Mouse (Mus musculus): ENCODE measurements around the gene Tpbpa. TPM values are rescaled to one million over a fixed set of nuclear protein-coding genes. Genes with fewer than 3 reads are reported as not detected.
"Not testable (repeated sequence)": the region's sequence is repeated elsewhere in the genome, so short reads cannot be mapped to it uniquely, and the experiment has no call there.

Gene Tpbpa
- total and polyA plus RNA-seq, 3 experiments = not detected

DNA sequence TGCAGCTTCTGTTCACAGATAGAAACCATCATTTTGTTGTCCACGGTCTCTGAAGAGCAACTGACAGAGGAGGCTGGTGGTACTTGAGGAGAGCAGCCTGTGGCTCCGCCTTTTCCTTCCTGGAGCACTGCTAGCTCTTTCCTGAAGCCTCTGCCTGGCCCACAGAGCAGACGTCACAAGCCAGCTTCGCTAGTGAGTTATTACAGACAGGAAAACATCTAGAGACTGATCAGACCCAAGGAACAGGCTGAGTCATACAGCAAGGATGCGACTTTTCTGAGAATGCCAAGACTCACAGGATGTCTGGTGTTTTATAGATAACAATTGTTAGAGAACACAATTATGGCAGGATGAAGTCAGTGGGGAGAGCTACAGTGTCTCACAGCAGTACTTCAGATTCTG, 5.3 kb downstream of the Tpbpa start, which contains the start of the genes Gm49391 and Ctla2a (continued):
- no peak for TF ChIP-seq MYC (IDR thresholded peaks at IDR 0.05; ENCODE audit: low read depth, low read length)

DNA sequence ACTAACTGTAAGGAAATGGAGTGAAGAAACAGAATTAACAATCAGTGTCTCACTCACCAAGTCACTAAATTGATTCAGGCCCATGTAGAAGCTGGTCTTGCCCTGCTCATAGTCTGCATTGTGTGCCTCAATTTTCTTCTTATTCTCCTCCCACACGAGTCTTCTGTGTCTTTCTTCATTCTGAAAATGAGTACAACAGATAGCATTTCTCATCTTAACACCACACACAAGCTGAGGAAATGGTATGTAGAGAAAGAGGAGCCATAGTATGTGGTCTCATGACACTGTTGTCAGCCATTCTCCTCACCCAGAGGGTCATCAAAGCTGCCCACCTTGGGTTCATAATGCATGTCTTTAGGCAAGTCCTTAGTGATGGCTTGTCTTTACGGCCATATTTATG, 6.3 kb downstream of the Tpbpa start, which contains the start of gene Gm49393:
Gm49393 (minus strand) TSS at position 101 of the 400 bp plus-strand sequence.
- not testable (repeated sequence) for H3K9me3 ChIP-seq (replicated peaks; ENCODE audit: insufficient read depth, low read length); H3K27ac ChIP-seq (ENCODE audit: control insufficient read depth, low read depth, low read length); H3K4me3 ChIP-seq (ENCODE audit: control insufficient read depth in 1 of 2, insufficient read depth in 1 of 2, low read depth in 2 of 2, low read length in 2 of 2); H3K79me2 ChIP-seq (ENCODE audit: control insufficient read depth, insufficient read depth, low read length, poor library complexity); H3K9ac ChIP-seq (ENCODE audit: control insufficient read depth, low read depth, low read length, poor library complexity, severe bottlenecking); H3K4me1 ChIP-seq (ENCODE audit: control insufficient read depth in 1 of 2, insufficient read depth in 2 of 2, low read length in 2 of 2); H3K27me3 ChIP-seq (ENCODE audit: control insufficient read depth in 1 of 2, insufficient read depth in 2 of 2, low read length in 2 of 2); DNase-seq (ENCODE audit: low read depth, low spot score); H3K36me3 ChIP-seq (ENCODE audit: control insufficient read depth in 1 of 2, insufficient read depth in 2 of 2, low read length in 2 of 2)

DNA sequence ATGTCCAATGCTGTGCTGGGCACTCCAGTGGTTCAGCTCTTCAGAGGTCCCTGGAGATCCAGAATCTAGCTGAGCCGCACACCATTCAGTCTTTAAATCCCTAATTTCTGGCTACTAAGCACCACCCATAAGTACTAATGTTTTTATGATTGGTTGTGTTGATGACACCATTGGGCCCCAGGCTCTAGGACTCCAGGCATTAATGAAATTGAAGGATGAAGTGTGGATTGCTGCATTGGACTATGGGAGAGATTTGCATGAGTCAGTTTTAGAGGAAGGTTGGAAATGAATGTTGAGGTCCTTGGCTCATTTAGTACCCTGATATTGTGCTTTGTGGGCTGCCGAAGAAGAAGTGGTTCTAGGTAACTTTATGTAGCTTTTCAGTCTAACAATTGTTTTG, 37.0 kb downstream of the Tpbpa start, which contains the start of gene Tpbpb:
Tpbpb (minus strand) TSS at position 101 of the 400 bp plus-strand sequence.
- not testable (repeated sequence) for H3K27ac ChIP-seq (ENCODE audit: control insufficient read depth, low read depth, low read length); H3K4me1 ChIP-seq (ENCODE audit: control insufficient read depth in 1 of 2, insufficient read depth in 2 of 2, low read length in 2 of 2); H3K27me3 ChIP-seq (ENCODE audit: control insufficient read depth in 1 of 2, insufficient read depth in 2 of 2, low read length in 2 of 2); H3K36me3 ChIP-seq (ENCODE audit: control insufficient read depth in 1 of 2, insufficient read depth in 2 of 2, low read length in 2 of 2); DNase-seq (ENCODE audit: low read depth, low spot score); H3K79me2 ChIP-seq (ENCODE audit: control insufficient read depth, insufficient read depth, low read length, poor library complexity); H3K9ac ChIP-seq (ENCODE audit: control insufficient read depth, low read depth, low read length, poor library complexity, severe bottlenecking); H3K9me3 ChIP-seq (replicated peaks; ENCODE audit: insufficient read depth, low read length); H3K4me3 ChIP-seq (ENCODE audit: control insufficient read depth in 1 of 2, insufficient read depth in 1 of 2, low read depth in 2 of 2, low read length in 2 of 2)

DNA sequence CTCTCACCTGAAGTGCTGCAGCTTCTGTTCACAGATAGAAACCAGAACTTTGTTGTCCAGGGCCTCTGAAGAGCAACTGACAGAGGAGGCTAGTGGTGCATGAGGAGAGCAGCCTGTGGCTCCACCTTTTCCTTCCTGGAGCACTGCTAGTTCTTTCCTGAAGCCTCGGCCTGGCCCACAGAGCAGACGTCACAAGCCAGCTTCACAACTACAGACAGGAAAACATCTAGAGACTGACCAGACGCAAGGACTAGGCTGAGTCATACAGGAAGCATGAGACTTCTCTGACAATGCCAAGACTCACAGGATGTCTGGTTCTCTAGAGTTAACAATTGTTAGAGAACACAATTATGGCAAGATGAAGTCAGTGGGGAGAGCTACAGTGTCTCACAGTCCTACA, 44.5 kb downstream of the Tpbpa start, which contains the start of gene Ctla2b:
Ctla2b (minus strand) TSS at position 120 of the 400 bp plus-strand sequence.
- Histone ChIP-seq H3K27ac (ENCODE audit: control insufficient read depth, low read depth, low read length) (no peak within 1 kb of the TSS), H3K4me3 (ENCODE audit: control insufficient read depth in 1 of 2, insufficient read depth in 1 of 2, low read depth in 2 of 2, low read length in 2 of 2) (no peak within 1 kb of the TSS), H3K9me3 (replicated peaks; ENCODE audit: insufficient read depth, low read length) (no peaks in the 10 kb centered on the region), H3K4me1 (ENCODE audit: control insufficient read depth in 1 of 2, insufficient read depth in 2 of 2, low read length in 2 of 2) (no peaks in the 10 kb centered on the region), H3K36me3 (ENCODE audit: control insufficient read depth in 1 of 2, insufficient read depth in 2 of 2, low read length in 2 of 2) (no peaks in the 10 kb centered on the region), H3K9ac (ENCODE audit: control insufficient read depth, low read depth, low read length, poor library complexity, severe bottlenecking) (no peak within 1 kb of the TSS), H3K27me3 (ENCODE audit: control insufficient read depth in 1 of 2, insufficient read depth in 2 of 2, low read length in 2 of 2) (no peaks in the 10 kb centered on the region; a peak in 1 of 4 replicates), H3K79me2 (ENCODE audit: control insufficient read depth, insufficient read depth, low read length, poor library complexity) (no peaks in the 10 kb centered on the region)
- no peak for TF ChIP-seq MAX (IDR thresholded peaks at IDR 0.05; ENCODE audit: low read length)
- no peak for TF ChIP-seq CTCF (IDR thresholded peaks at IDR 0.05 in 2 of 3, conservative IDR thresholded peaks at IDR 0.05 in 1 of 3; ENCODE audit: control insufficient read depth in 1 of 3, insufficient read depth in 1 of 3, low read depth in 2 of 3, low read length in 3 of 3, poor library complexity in 1 of 3, severe bottlenecking in 1 of 3)
- TF ChIP-seq SMC3 (IDR thresholded peaks at IDR 0.05; ENCODE audit: low read depth, low read length) = no peak
- TF ChIP-seq ZNF384 (IDR thresholded peaks at IDR 0.05; ENCODE audit: low read depth, low read length) = no peak
- TF ChIP-seq SIN3A (IDR thresholded peaks at IDR 0.05; ENCODE audit: low read length) = no peak
- TF ChIP-seq CHD1 (IDR thresholded peaks at IDR 0.05; ENCODE audit: low read depth, low read length) = no peak
- DNase-seq (ENCODE audit: low read depth, low spot score) = no peak

DNA sequence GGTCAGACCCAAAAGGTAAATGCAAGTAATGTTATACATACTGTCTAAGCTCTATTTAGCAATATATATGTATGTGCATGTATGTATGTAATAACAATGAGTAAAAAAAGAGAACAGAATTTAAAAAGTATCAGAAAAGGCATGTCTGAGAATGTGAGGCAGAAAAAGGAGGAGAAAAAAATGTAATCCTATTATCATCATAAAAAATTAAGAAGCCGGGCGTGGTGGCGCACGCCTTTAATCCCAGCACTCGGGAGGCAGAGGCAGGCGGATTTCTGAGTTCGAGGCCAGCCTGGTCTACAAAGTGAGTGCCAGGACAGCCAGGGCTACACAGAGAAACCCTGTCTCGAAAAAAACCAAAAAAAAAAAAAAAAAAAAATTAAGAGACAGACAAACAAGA, 45.0 kb downstream of the Tpbpa start, which contains the start of gene Gm49392:
Gm49392 (minus strand) TSS at position 101 of the 400 bp plus-strand sequence.
- not testable (repeated sequence) for H3K9ac ChIP-seq (ENCODE audit: control insufficient read depth, low read depth, low read length, poor library complexity, severe bottlenecking); H3K27ac ChIP-seq (ENCODE audit: control insufficient read depth, low read depth, low read length); H3K9me3 ChIP-seq (replicated peaks; ENCODE audit: insufficient read depth, low read length); H3K4me1 ChIP-seq (ENCODE audit: control insufficient read depth in 1 of 2, insufficient read depth in 2 of 2, low read length in 2 of 2); H3K79me2 ChIP-seq (ENCODE audit: control insufficient read depth, insufficient read depth, low read length, poor library complexity); DNase-seq (ENCODE audit: low read depth, low spot score); H3K27me3 ChIP-seq (ENCODE audit: control insufficient read depth in 1 of 2, insufficient read depth in 2 of 2, low read length in 2 of 2); H3K4me3 ChIP-seq (ENCODE audit: control insufficient read depth in 1 of 2, insufficient read depth in 1 of 2, low read depth in 2 of 2, low read length in 2 of 2); H3K36me3 ChIP-seq (ENCODE audit: control insufficient read depth in 1 of 2, insufficient read depth in 2 of 2, low read length in 2 of 2)
